Mouse (Mus musculus): ENCODE results near the gene Rpe. TPM values are rescaled to one million over a fixed set of nuclear protein-coding genes. Genes with fewer than 3 reads are reported as not detected.

Gene Rpe
- 23.7 and 29.5 TPM in 2 replicates for polyA plus RNA-seq (2012; rRNA removed)

DNA sequence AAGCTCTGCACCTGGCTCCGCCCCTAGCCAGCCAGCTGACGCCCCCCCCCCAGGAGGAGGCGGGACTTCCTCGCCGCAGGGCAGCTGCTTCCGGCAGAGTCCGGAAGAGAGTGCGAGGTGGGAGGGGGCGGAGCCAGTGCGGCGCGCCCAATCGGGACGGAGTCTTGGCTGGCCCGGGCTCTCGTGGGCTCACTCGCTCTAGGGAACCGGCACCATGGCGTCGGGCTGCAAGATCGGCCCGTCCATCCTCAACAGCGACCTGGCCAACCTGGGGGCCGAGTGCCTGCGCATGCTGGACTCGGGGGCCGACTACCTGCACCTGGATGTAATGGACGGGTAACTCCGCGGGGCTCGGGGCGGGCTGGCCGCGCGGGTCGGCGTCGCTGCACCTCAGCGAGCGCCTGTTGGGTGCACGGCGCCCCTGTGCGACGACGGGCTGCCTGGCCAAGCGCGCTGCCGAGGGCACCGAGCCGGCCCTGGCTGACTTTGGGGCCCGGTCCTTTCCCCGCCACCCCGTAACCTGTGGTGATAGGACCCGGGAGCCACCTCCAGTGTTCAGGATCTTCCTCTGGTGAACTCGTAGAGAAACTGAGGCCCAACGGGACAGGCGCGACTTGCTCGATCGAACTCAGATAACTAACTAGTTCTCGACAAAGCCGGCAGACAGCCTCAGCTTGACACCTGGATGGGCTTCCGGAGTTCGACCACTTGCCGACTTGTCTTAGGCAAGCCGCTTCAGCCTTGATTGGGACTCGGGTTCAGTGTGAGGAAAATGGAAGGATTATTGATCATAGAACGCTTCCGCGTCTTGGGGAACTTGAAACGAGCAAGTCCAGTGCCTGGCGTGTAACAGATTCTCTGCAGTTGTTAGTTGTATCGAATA, at the start of gene Rpe:
Gene Rpe, plus strand, starts transcription at position 139 of the 883 bp plus-strand sequence.
- H3K4me3 ChIP-seq (replicated peaks; ENCODE audit: insufficient read depth, low read depth, low read length): peak within 1 kb of the TSS; percentile 86
- TF ChIP-seq CTCF (IDR thresholded peaks at IDR 0.05; ENCODE audit: borderline replicate concordance, insufficient read depth, low read depth, low read length) (no peak), POLR2A (IDR thresholded peaks at IDR 0.05; ENCODE audit: borderline replicate concordance, insufficient read depth, low read length) (peak; percentile 77; the same call in 1 of the 2 replicates)
- H3K27ac ChIP-seq (ENCODE audit: insufficient read depth, low read length): peak within 1 kb of the TSS; percentile 11; the same call in 1 of the 2 replicates
- DNase-seq: peak; percentile 90 to 92
- no peaks in the 10 kb centered on the region for H3K4me1 ChIP-seq (ENCODE audit: control insufficient read depth, insufficient read depth, low read length)
- no peaks in the 10 kb centered on the region for H3K27me3 ChIP-seq (ENCODE audit: control insufficient read depth, insufficient read depth, low read length)
- under 1% methylated on average over 73 of the region's 73 CpGs for WGBS

DNA sequence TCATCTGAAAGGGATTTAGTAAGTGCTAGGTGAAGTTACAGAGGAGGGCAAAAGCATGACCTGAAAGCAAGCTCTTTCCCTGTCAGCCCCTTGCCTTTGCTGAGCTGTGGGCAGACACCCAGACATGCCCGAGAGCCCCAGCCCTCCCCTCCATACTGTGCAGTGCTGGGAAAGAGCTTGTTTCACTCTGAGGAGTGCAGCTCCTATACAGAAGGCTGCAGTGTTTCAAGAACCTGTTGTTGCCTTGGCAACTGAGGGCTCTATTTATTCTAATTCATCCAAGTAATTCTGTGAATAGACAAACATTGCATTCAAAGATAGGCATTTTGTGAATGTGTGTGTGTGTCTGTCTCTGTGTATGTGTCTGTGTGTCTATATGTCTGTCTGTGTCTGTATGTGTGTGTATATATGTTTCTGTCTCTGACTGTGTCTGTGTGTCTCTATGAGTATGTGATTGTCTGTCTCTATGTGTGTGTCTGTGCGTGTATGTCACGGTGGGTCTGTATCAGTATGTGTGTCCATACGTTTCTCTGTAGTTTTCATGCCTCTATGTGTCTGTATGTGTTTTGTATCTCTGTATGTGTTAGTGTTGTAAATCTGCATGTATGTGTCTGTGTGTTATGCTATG, 45.4 kb upstream of the Rpe start:
- DNase-seq: no peak
- Histone ChIP-seq H3K4me3 (replicated peaks; ENCODE audit: insufficient read depth, low read depth, low read length) (no peak overlapping the region), H3K27ac (ENCODE audit: insufficient read depth, low read length) (no peak overlapping the region), H3K27me3 (ENCODE audit: control insufficient read depth, insufficient read depth, low read length) (no peaks in the 10 kb centered on the region), H3K4me1 (ENCODE audit: control insufficient read depth, insufficient read depth, low read length) (no peaks in the 10 kb centered on the region; the same call in 1 of the 2 replicates)
- no peak for TF ChIP-seq CTCF (IDR thresholded peaks at IDR 0.05; ENCODE audit: borderline replicate concordance, insufficient read depth, low read depth, low read length)
- 45% methylated on average over 4 of the region's 4 CpGs for WGBS

DNA sequence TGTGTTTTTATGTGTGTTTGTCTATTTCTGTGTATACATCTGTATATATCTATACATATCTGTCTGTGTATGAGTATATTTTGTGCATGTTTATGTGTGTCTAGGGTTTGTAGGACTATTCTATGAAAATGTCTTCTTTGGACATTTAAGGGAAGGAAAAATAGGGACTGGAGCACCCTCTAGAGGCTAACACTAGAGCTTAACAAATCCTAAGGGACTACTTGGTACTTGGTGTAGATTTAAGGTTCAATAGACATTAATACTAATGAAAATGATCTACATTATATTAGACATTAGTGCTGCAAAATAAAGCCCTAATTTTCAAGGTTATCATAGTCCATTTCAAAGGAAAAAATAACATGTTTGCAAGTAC, 44.9 kb upstream of the Rpe start:
- no peaks in the 10 kb centered on the region; the same call in 1 of the 2 replicates for H3K4me1 ChIP-seq (ENCODE audit: control insufficient read depth, insufficient read depth, low read length)
- no peak for DNase-seq
- peak; percentile 9; the same call in 1 of the 2 replicates for TF ChIP-seq CTCF (IDR thresholded peaks at IDR 0.05; ENCODE audit: borderline replicate concordance, insufficient read depth, low read depth, low read length)
- no peak for TF ChIP-seq POLR2A (IDR thresholded peaks at IDR 0.05; ENCODE audit: borderline replicate concordance, insufficient read depth, low read length)
- no peak overlapping the region for H3K4me3 ChIP-seq (replicated peaks; ENCODE audit: insufficient read depth, low read depth, low read length)
- no peak overlapping the region for H3K27ac ChIP-seq (ENCODE audit: insufficient read depth, low read length)
- H3K27me3 ChIP-seq (ENCODE audit: control insufficient read depth, insufficient read depth, low read length): no peaks in the 10 kb centered on the region

DNA sequence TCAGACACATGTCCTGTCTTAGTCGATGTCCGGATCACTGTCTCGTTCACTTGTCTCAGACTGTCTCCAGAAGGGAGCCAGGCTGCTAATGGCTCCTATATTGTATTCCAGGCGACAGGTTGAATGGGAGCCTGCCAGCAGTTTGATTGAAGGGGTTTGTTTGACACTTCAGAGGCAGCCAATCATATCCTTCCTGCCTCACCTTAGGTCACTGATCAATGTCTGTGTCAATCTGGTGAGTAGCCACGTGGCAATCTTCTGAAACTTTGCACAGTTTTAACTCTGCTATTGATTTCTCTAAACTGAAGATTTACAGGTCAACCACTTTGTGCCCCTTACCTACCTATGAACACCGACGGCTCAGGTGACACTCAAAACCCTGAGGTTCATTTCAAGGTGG, 29.2 kb upstream of the Rpe start:
- DNase-seq: no peak
- 66% methylated on average over 7 of the region's 7 CpGs for WGBS
- Histone ChIP-seq H3K27ac (ENCODE audit: insufficient read depth, low read length) (no peak overlapping the region), H3K27me3 (ENCODE audit: control insufficient read depth, insufficient read depth, low read length) (no peaks in the 10 kb centered on the region), H3K4me1 (ENCODE audit: control insufficient read depth, insufficient read depth, low read length) (no peaks in the 10 kb centered on the region), H3K4me3 (replicated peaks; ENCODE audit: insufficient read depth, low read depth, low read length) (no peak overlapping the region)
- TF ChIP-seq POLR2A (IDR thresholded peaks at IDR 0.05; ENCODE audit: borderline replicate concordance, insufficient read depth, low read length): no peak
- TF ChIP-seq CTCF (IDR thresholded peaks at IDR 0.05; ENCODE audit: borderline replicate concordance, insufficient read depth, low read depth, low read length): no peak

DNA sequence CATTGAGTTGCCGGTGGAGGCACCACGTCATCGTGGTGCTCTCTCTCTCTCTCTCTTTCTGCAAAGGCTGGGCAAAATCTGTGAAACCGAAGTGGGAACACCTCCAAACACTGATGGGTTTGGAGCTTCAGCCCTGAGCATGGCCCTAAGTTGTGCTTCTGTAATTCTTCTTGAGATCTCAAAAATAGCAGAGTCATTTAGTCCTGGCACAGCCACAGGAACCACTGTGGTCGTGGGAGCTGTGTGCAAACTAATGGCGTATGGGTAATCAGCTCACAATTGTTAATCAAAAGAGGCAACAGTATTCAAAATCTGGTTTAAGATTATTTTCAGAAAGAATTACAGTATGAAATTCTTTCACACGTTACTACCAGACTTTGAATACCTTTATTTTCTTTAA, 27.8 kb upstream of the Rpe start:
- DNase-seq: no peak
- Histone ChIP-seq H3K27me3 (ENCODE audit: control insufficient read depth, insufficient read depth, low read length) (no peaks in the 10 kb centered on the region), H3K4me3 (replicated peaks; ENCODE audit: insufficient read depth, low read depth, low read length) (no peak overlapping the region), H3K27ac (ENCODE audit: insufficient read depth, low read length) (no peak overlapping the region), H3K4me1 (ENCODE audit: control insufficient read depth, insufficient read depth, low read length) (no peaks in the 10 kb centered on the region)
- 87% methylated on average over 7 of the region's 7 CpGs for WGBS
- no peak for TF ChIP-seq POLR2A (IDR thresholded peaks at IDR 0.05; ENCODE audit: borderline replicate concordance, insufficient read depth, low read length)
- no peak for TF ChIP-seq CTCF (IDR thresholded peaks at IDR 0.05; ENCODE audit: borderline replicate concordance, insufficient read depth, low read depth, low read length)

DNA sequence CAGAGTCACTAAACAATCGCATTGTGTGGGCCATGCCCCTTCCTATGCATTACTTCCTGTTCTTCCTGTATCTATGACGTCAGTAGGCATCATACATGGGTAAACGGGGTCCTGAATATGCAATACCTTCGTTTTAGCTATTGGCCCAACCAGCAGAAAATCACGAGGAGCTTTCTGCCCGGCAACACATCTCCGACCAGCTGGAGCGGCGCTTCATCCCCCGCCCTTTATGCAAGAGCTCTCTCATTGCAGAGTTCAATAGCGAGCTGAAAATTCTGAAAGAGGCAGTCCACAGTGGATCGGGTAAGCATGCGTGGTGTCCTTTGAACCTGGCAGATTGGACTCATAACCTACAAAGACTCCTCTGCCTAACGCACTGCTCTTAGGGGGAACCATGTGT, 22.7 kb upstream of the Rpe start:
- no peak for DNase-seq
- H3K4me3 ChIP-seq (replicated peaks; ENCODE audit: insufficient read depth, low read depth, low read length): no peak overlapping the region
- TF ChIP-seq POLR2A (IDR thresholded peaks at IDR 0.05; ENCODE audit: borderline replicate concordance, insufficient read depth, low read length): no peak
- TF ChIP-seq CTCF (IDR thresholded peaks at IDR 0.05; ENCODE audit: borderline replicate concordance, insufficient read depth, low read depth, low read length): no peak
- 64% methylated on average over 14 of the region's 14 CpGs for WGBS
- no peaks in the 10 kb centered on the region for H3K4me1 ChIP-seq (ENCODE audit: control insufficient read depth, insufficient read depth, low read length)
- no peaks in the 10 kb centered on the region for H3K27me3 ChIP-seq (ENCODE audit: control insufficient read depth, insufficient read depth, low read length)
- H3K27ac ChIP-seq (ENCODE audit: insufficient read depth, low read length): no peak overlapping the region

DNA sequence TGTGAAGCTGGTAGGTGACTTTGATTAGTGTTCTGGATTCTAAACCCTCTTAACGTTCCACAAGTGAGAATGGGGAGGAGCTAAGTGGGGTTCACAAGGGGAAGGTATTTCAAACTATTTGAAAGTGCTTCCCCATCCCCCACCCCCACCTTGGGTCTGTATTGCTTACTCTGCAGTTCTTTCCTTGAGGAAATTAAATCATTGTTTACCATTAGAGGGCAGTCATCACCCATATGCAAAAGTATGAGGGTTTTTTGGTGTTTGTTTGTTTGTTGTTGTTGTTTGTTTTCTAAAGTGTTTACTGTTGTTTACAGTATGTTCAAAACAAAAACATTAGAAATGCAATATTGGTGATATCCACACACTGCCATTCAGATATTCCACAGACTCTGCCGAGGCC, 22.0 kb upstream of the Rpe start:
- TF ChIP-seq POLR2A (IDR thresholded peaks at IDR 0.05; ENCODE audit: borderline replicate concordance, insufficient read depth, low read length) (no peak), CTCF (IDR thresholded peaks at IDR 0.05; ENCODE audit: borderline replicate concordance, insufficient read depth, low read depth, low read length) (no peak)
- Histone ChIP-seq H3K27ac (ENCODE audit: insufficient read depth, low read length) (no peak overlapping the region), H3K4me3 (replicated peaks; ENCODE audit: insufficient read depth, low read depth, low read length) (no peak overlapping the region), H3K4me1 (ENCODE audit: control insufficient read depth, insufficient read depth, low read length) (no peaks in the 10 kb centered on the region), H3K27me3 (ENCODE audit: control insufficient read depth, insufficient read depth, low read length) (no peaks in the 10 kb centered on the region)
- WGBS: 15% methylated on average over 2 of the region's 2 CpGs
- DNase-seq: no peak

DNA sequence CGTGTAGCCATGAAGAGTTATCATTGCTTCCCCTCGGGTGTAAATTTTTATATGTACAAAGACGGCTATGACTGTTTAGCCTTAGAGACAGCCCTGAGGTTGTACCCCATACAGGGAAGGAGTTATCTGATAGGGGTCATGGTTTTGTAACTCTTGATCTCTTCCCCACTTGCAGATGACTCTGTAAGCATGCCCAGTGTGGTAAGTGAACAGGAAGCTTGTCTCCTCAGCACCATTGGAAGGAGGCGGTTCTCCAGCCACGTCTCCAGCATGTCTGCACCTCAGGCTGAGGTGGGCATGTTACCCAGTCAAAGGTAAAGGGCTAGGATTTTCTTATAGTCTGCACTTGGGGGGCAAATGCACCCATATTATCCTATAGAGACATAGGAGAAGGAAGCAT, 17.7 kb upstream of the Rpe start:
- H3K27me3 ChIP-seq (ENCODE audit: control insufficient read depth, insufficient read depth, low read length): no peaks in the 10 kb centered on the region
- TF ChIP-seq CTCF (IDR thresholded peaks at IDR 0.05; ENCODE audit: borderline replicate concordance, insufficient read depth, low read depth, low read length) (no peak), POLR2A (IDR thresholded peaks at IDR 0.05; ENCODE audit: borderline replicate concordance, insufficient read depth, low read length) (no peak)
- DNase-seq: no peak
- H3K4me1 ChIP-seq (ENCODE audit: control insufficient read depth, insufficient read depth, low read length): no peaks in the 10 kb centered on the region
- H3K4me3 ChIP-seq (replicated peaks; ENCODE audit: insufficient read depth, low read depth, low read length): no peak overlapping the region
- H3K27ac ChIP-seq (ENCODE audit: insufficient read depth, low read length): no peak overlapping the region
- 93% methylated on average over 5 of the region's 5 CpGs for WGBS

Data from cerebellum, adult 2 months (tissue).